Mouse (Mus musculus): ENCODE measurements at regions not wholly inside any gene's neighbourhood (a gene's known extent, or its start where the extent isn't known, plus 50 kb on each side); places are given as distances from the start of the nearest gene placed in this dataset.
A peak's percentile ranks its signal among the peaks of the same experiment; 100 is the strongest.

GRCm38 (mm10) chr11:20400302-20401234 is 68.1 kb upstream of the Slc1a4 start:
- Histone ChIP-seq H3K27ac (ENCODE audit: low read depth) (no peak overlapping the region), H3K4me3 (ENCODE audit: low read depth, low read length) (peak overlapping the region; percentile 23), H3K9ac (replicated peaks; ENCODE audit: low read depth, low read length) (no peak overlapping the region), H3K4me1 (ENCODE audit: control insufficient read depth, insufficient read depth) (peaks cover 6% of the 10 kb centered on the region; the same call in 1 of the 2 replicates), H3K27me3 (ENCODE audit: control insufficient read depth, insufficient read depth, low read length) (no peaks in the 10 kb centered on the region), H3K9me3 (replicated peaks; ENCODE audit: control insufficient read depth, low read length) (no peaks in the 10 kb centered on the region), H3K36me3 (replicated peaks; ENCODE audit: control insufficient read depth, insufficient read depth, low read length) (no peaks in the 10 kb centered on the region), H3K4me2 (ENCODE audit: low read depth, low read length) (peak overlapping the region; percentile 61)
- peak; percentile 89 for ATAC-seq (ENCODE audit: insufficient read depth, low read depth)
- WGBS, result 13% methylated on average over 32 of the region's 32 CpGs
- TF ChIP-seq EP300 (IDR thresholded peaks at IDR 0.05; ENCODE audit: low read depth), result no peak
- TF ChIP-seq CTCF (IDR thresholded peaks at IDR 0.05; ENCODE audit: low read depth), result peak; percentile 93
- peak; percentile 87 for DNase-seq (ENCODE audit: low spot score)

GRCm38 (mm10) chr11:20403456-20403855 is 70.9 kb upstream of the Slc1a4 start:
- Histone ChIP-seq H3K9me3 (replicated peaks; ENCODE audit: control insufficient read depth, low read length) (no peaks in the 10 kb centered on the region), H3K9ac (replicated peaks; ENCODE audit: low read depth, low read length) (no peak overlapping the region), H3K27me3 (ENCODE audit: control insufficient read depth, insufficient read depth, low read length) (no peaks in the 10 kb centered on the region), H3K4me3 (ENCODE audit: low read depth, low read length) (no peak overlapping the region), H3K36me3 (replicated peaks; ENCODE audit: control insufficient read depth, insufficient read depth, low read length) (no peaks in the 10 kb centered on the region), H3K27ac (ENCODE audit: low read depth) (no peak overlapping the region), H3K4me1 (ENCODE audit: control insufficient read depth, insufficient read depth) (no peaks in the 10 kb centered on the region), H3K4me2 (ENCODE audit: low read depth, low read length) (no peak overlapping the region)
- DNase-seq (ENCODE audit: low spot score) (no peak), ATAC-seq (ENCODE audit: insufficient read depth, low read depth) (no peak)
- TF ChIP-seq CTCF (IDR thresholded peaks at IDR 0.05; ENCODE audit: low read depth), result no peak
- TF ChIP-seq EP300 (IDR thresholded peaks at IDR 0.05; ENCODE audit: low read depth), result no peak
- WGBS, result 57% methylated on average over 3 of the region's 3 CpGs

- ATAC-seq (ENCODE audit: insufficient read depth, low read depth) (no peak), DNase-seq (ENCODE audit: low spot score) (no peak)
- no peaks in the 10 kb centered on the region for H3K27me3 ChIP-seq (ENCODE audit: control insufficient read depth, insufficient read depth, low read length)
- no peak overlapping the region for H3K4me3 ChIP-seq (ENCODE audit: low read depth, low read length)
- no peaks in the 10 kb centered on the region for H3K36me3 ChIP-seq (replicated peaks; ENCODE audit: control insufficient read depth, insufficient read depth, low read length)
- no peaks in the 10 kb centered on the region for H3K4me1 ChIP-seq (ENCODE audit: control insufficient read depth, insufficient read depth)
- H3K9me3 ChIP-seq (replicated peaks; ENCODE audit: control insufficient read depth, low read length), result no peaks in the 10 kb centered on the region
- TF ChIP-seq EP300 (IDR thresholded peaks at IDR 0.05; ENCODE audit: low read depth), result no peak
- 69% methylated on average over 5 of the region's 5 CpGs for WGBS
- no peak overlapping the region for H3K27ac ChIP-seq (ENCODE audit: low read depth)
- H3K4me2 ChIP-seq (ENCODE audit: low read depth, low read length), result no peak overlapping the region
- no peak overlapping the region for H3K9ac ChIP-seq (replicated peaks; ENCODE audit: low read depth, low read length)
Observed at GRCm38 (mm10) chr11:20404476-20404875, 72.0 kb upstream of the Slc1a4 start.

DNA sequence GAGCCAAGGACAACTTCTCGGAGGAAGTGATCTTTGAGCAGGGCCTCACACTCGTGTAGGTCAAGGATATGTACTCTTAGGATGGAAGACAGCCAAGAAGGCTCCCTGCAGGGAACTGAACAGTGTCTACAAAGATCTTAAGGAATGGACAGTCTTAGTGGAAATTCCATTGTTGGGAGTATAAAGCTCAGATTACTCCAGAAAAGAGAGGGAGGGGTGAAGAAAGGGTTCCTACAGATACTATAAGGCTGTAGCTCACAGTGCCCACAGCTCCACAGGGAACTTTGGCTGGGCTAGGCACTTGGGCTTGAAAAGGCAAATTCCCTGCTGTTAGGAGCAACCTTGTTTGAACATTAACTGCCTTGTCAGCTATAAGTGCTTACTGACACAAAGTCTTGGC is 85.6 kb upstream of the Slc1a4 start:
- WGBS, result 70% methylated on average over 2 of the region's 2 CpGs

DNA sequence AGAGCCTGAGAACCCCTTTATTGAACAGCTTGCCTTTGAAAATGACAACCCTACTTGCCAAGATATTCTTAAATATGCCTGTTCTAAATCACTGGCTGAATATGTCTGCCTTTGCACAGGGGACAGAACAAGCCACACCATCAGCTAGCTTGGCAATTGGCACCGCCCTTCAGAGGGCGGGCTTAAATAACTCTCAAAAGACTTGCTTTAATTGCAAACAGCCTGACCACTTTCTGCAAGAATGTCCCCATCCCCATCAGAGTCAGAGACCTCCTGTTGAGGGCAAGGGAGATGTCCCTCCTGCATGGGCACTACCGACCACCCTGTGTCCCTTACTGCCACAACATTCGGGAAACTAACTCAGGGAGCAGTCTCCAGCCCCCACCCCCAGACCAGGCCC is 88.4 kb upstream of the Slc1a4 start:
- H3K9ac ChIP-seq (replicated peaks; ENCODE audit: low read depth, low read length), result no peak overlapping the region
- no peaks in the 10 kb centered on the region for H3K36me3 ChIP-seq (replicated peaks; ENCODE audit: control insufficient read depth, insufficient read depth, low read length)
- H3K4me3 ChIP-seq (ENCODE audit: low read depth, low read length), result no peak overlapping the region
- ATAC-seq (ENCODE audit: insufficient read depth, low read depth) (no peak), DNase-seq (ENCODE audit: low spot score) (no peak)
- no peak overlapping the region for H3K27ac ChIP-seq (ENCODE audit: low read depth)
- 79% methylated on average over 4 of the region's 4 CpGs for WGBS
- no peaks in the 10 kb centered on the region for H3K27me3 ChIP-seq (ENCODE audit: control insufficient read depth, insufficient read depth, low read length)
- no peak overlapping the region for H3K4me2 ChIP-seq (ENCODE audit: low read depth, low read length)
- peaks cover 25% of the 10 kb centered on the region for H3K9me3 ChIP-seq (replicated peaks; ENCODE audit: control insufficient read depth, low read length)
- TF ChIP-seq CTCF (IDR thresholded peaks at IDR 0.05; ENCODE audit: low read depth) (no peak), EP300 (IDR thresholded peaks at IDR 0.05; ENCODE audit: low read depth) (no peak)
- H3K4me1 ChIP-seq (ENCODE audit: control insufficient read depth, insufficient read depth), result no peaks in the 10 kb centered on the region

More for the DNA sequence above, 85.6 kb upstream of the Slc1a4 start:
- H3K9me3 ChIP-seq (replicated peaks; ENCODE audit: control insufficient read depth, low read length), result peaks cover 36% of the 10 kb centered on the region
- no peak overlapping the region for H3K27ac ChIP-seq (ENCODE audit: low read depth)
- no peak overlapping the region for H3K9ac ChIP-seq (replicated peaks; ENCODE audit: low read depth, low read length)
- H3K4me2 ChIP-seq (ENCODE audit: low read depth, low read length), result no peak overlapping the region
- no peaks in the 10 kb centered on the region for H3K4me1 ChIP-seq (ENCODE audit: control insufficient read depth, insufficient read depth)
- no peak for TF ChIP-seq EP300 (IDR thresholded peaks at IDR 0.05; ENCODE audit: low read depth)
- no peak for TF ChIP-seq CTCF (IDR thresholded peaks at IDR 0.05; ENCODE audit: low read depth)
- no peaks in the 10 kb centered on the region for H3K27me3 ChIP-seq (ENCODE audit: control insufficient read depth, insufficient read depth, low read length)
- DNase-seq (ENCODE audit: low spot score) (no peak), ATAC-seq (ENCODE audit: insufficient read depth, low read depth) (no peak)
- H3K4me3 ChIP-seq (ENCODE audit: low read depth, low read length), result no peak overlapping the region
- no peaks in the 10 kb centered on the region for H3K36me3 ChIP-seq (replicated peaks; ENCODE audit: control insufficient read depth, insufficient read depth, low read length)
